Mouse (Mus musculus) macrophage (primary cell): ENCODE data around the gene Scyl1. TPM values are rescaled to one million over a fixed set of nuclear protein-coding genes. Genes with fewer than 3 reads are reported as not detected.
"Not testable (repeated sequence)": the region's sequence is repeated elsewhere in the genome, so short reads cannot be mapped to it uniquely, and the experiment has no call there.

ENCODE experiments used
- H3K27ac ChIP-seq: fragments of 350-480 bp; formaldehyde crosslinking; 2 replicates; pipeline ENCODE4 v1.9.0; 2021
- H3K36me3 ChIP-seq: fragments of 350-480 bp; formaldehyde crosslinking; 2 replicates; pipeline ENCODE4 v1.9.0; 2021; ENCODE audit errors: inconsistent target
- H3K4me3 ChIP-seq: fragments of 350-480 bp; formaldehyde crosslinking; 2 replicates; pipeline ENCODE4 v1.9.0; 2021; ENCODE audit errors: inconsistent target
- H3K79me2 ChIP-seq: fragments of 350-480 bp; formaldehyde crosslinking; 2 replicates; pipeline ENCODE4 v1.9.0; 2021; ENCODE audit errors: inconsistent target
- WGBS: methylation state at CpG from one replicate; pipeline ENCODE4 v1.1.7; 2026; ENCODE audit warnings: inconsistent platforms; ENCODE audit not compliant: missing documents; 5-methylcytosine and 5-hydroxymethylcytosine counted together
- polyA plus RNA-seq: library from polyadenylated mRNA; stranded (reverse); fragments of 250-400 nt; gene quantifications from 3 replicates; pipeline ENCODE4 v1.2.4, GENCODE M21; 2018; ENCODE audit warnings: inconsistent platforms

The Scyl1 gene
- polyA plus RNA-seq, 1 experiment from 2014 or later, result 54.8 TPM

- Histone ChIP-seq H3K27ac (peak overlapping the region; percentile 100), H3K79me2 (peaks cover 72% of the 10 kb centered on the region), H3K4me3 (peak overlapping the region; percentile 68), H3K36me3 (peaks cover 32% of the 10 kb centered on the region)
- WGBS, result 2% methylated on average over 10 of the region's 10 CpGs
Observed at GRCm38 (mm10) chr19:5799566-5800349, 28.5 kb upstream of the Scyl1 start.

GRCm38 (mm10) chr19:5798700-5799479 is 27.7 kb upstream of the Scyl1 start:
- Histone ChIP-seq H3K79me2 (peaks cover 69% of the 10 kb centered on the region), H3K27ac (peak overlapping the region; percentile 100), H3K36me3 (peaks cover 32% of the 10 kb centered on the region), H3K4me3 (peak overlapping the region; percentile 68)
- 2% methylated on average over 7 of the region's 7 CpGs for WGBS

GRCm38 (mm10) chr19:5797381-5798111 is 26.3 kb upstream of the Scyl1 start:
- Histone ChIP-seq H3K4me3 (peak overlapping the region; percentile 68), H3K79me2 (peaks cover 69% of the 10 kb centered on the region), H3K27ac (peak overlapping the region; percentile 100), H3K36me3 (peaks cover 32% of the 10 kb centered on the region)
- WGBS, result 14% methylated on average over 7 of the region's 7 CpGs

GRCm38 (mm10) chr19:5796573-5797111 is 25.4 kb upstream of the Scyl1 start:
- H3K79me2 ChIP-seq, result peaks cover 61% of the 10 kb centered on the region
- peak overlapping the region; percentile 68 for H3K4me3 ChIP-seq
- peaks cover 32% of the 10 kb centered on the region for H3K36me3 ChIP-seq
- 66% methylated on average over 7 of the region's 7 CpGs for WGBS
- peak overlapping the region; percentile 100; the same call in 1 of the 2 replicates for H3K27ac ChIP-seq

GRCm38 (mm10) chr19:5795668-5796572 is 24.7 kb upstream of the Scyl1 start:
- H3K4me3 ChIP-seq, result peak overlapping the region; percentile 68
- peaks cover 32% of the 10 kb centered on the region for H3K36me3 ChIP-seq
- peaks cover 54% of the 10 kb centered on the region for H3K79me2 ChIP-seq
- WGBS, result 75% methylated on average over 11 of the region's 11 CpGs
- no peak overlapping the region for H3K27ac ChIP-seq

GRCm38 (mm10) chr19:5794771-5795576 is 23.8 kb upstream of the Scyl1 start:
- 24% methylated on average over 5 of the region's 5 CpGs for WGBS
- peaks cover 45% of the 10 kb centered on the region for H3K79me2 ChIP-seq
- H3K4me3 ChIP-seq, result no peak overlapping the region
- peaks cover 32% of the 10 kb centered on the region for H3K36me3 ChIP-seq
- no peak overlapping the region for H3K27ac ChIP-seq

- 31% methylated on average over 6 of the region's 7 CpGs for WGBS
- H3K27ac ChIP-seq, H3K4me3 ChIP-seq: not testable (repeated sequence)
- Histone ChIP-seq H3K36me3 (peaks cover 32% of the 10 kb centered on the region), H3K79me2 (peaks cover 36% of the 10 kb centered on the region)
Observed at GRCm38 (mm10) chr19:5793917-5794770, 22.9 kb upstream of the Scyl1 start.

- 6% methylated on average over 2 of the region's 2 CpGs for WGBS
- Histone ChIP-seq H3K4me3 (no peak overlapping the region), H3K27ac (no peak overlapping the region), H3K36me3 (peaks cover 22% of the 10 kb centered on the region), H3K79me2 (peaks cover 26% of the 10 kb centered on the region)
Observed at GRCm38 (mm10) chr19:5793116-5793515, 21.9 kb upstream of the Scyl1 start.

GRCm38 (mm10) chr19:5791329-5791728 is 20.1 kb upstream of the Scyl1 start:
- no peak overlapping the region for H3K27ac ChIP-seq
- H3K79me2 ChIP-seq, result peaks cover 8% of the 10 kb centered on the region
- H3K36me3 ChIP-seq, result peaks cover 5% of the 10 kb centered on the region
- no peak overlapping the region for H3K4me3 ChIP-seq
- 81% methylated on average over 4 of the region's 4 CpGs for WGBS

GRCm38 (mm10) chr19:5789066-5789465 is 17.8 kb upstream of the Scyl1 start:
- Histone ChIP-seq H3K79me2 (no peaks in the 10 kb centered on the region), H3K4me3 (no peak overlapping the region)
- WGBS, result 91% methylated on average over 5 of the region's 5 CpGs

GRCm38 (mm10) chr19:5788620-5789019 is 17.4 kb upstream of the Scyl1 start:
- no peaks in the 10 kb centered on the region for H3K36me3 ChIP-seq
- H3K4me3 ChIP-seq, result no peak overlapping the region
- no peak overlapping the region for H3K27ac ChIP-seq
- 98% methylated on average over 7 of the region's 7 CpGs for WGBS
- H3K79me2 ChIP-seq, result no peaks in the 10 kb centered on the region

More at GRCm38 (mm10) chr19:5789066-5789465, 17.8 kb upstream of the Scyl1 start:
- H3K36me3 ChIP-seq, result no peaks in the 10 kb centered on the region
- H3K27ac ChIP-seq, result no peak overlapping the region

- Histone ChIP-seq H3K27ac (0 out of 2 replicates have a peak overlapping the region, but pooled peaks have one; percentile 46), H3K36me3 (no peaks in the 10 kb centered on the region), H3K79me2 (no peaks in the 10 kb centered on the region), H3K4me3 (no peak overlapping the region)
- 95% methylated on average over 7 of the region's 7 CpGs for WGBS
Observed at GRCm38 (mm10) chr19:5787920-5788319, 16.7 kb upstream of the Scyl1 start.
